Mouse (Mus musculus) liver, embryonic 15.5 days (tissue): Measurements from ENCODE around the gene Proca1. TPM values are rescaled to one million over a fixed set of nuclear protein-coding genes. Genes with fewer than 3 reads are reported as not detected.

Source experiments
- ATAC-seq: fragments of 200-750 bp; cut with Nextera tagmentation; 2 replicates; pipeline ENCODE4 v1.8.0; 2017; ENCODE audit warnings: moderate number of reproducible peaks, mild to moderate bottlenecking, moderate library complexity; ENCODE audit not compliant: insufficient read depth
- H3K27ac ChIP-seq: fragments of 300-500 bp; sonication (generic); replicated peaks from 2 replicates; pipeline ENCODE4 v1.5.1; 2015; ENCODE audit warnings: mild to moderate bottlenecking, inconsistent platforms
- H3K27me3 ChIP-seq: fragments of 300-500 bp; sonication (generic); 2 replicates; pipeline ENCODE4 v1.6.1; 2015; ENCODE audit warnings: mild to moderate bottlenecking, inconsistent platforms
- H3K36me3 ChIP-seq: fragments of 300-500 bp; sonication (generic); replicated peaks from 2 replicates; pipeline ENCODE4 v1.6.1; 2015; ENCODE audit warnings: moderate library complexity, mild to moderate bottlenecking, inconsistent platforms
- H3K4me1 ChIP-seq: fragments of 300-500 bp; sonication (generic); replicated peaks from 2 replicates; pipeline ENCODE4 v1.6.1; 2015; ENCODE audit warnings: inconsistent platforms
- H3K4me2 ChIP-seq: fragments of 300-500 bp; sonication (generic); 2 replicates; pipeline ENCODE4 v1.6.1; 2015; ENCODE audit warnings: moderate library complexity, mild to moderate bottlenecking, inconsistent platforms
- H3K4me3 ChIP-seq: fragments of 300-500 bp; sonication (generic); replicated peaks from 2 replicates; pipeline ENCODE4 v1.5.1; 2015; ENCODE audit warnings: mild to moderate bottlenecking, inconsistent platforms
- H3K9ac ChIP-seq: fragments of 300-500 bp; sonication (generic); 2 replicates; pipeline ENCODE4 v1.6.1; 2015; ENCODE audit warnings: moderate library complexity, mild to moderate bottlenecking, inconsistent platforms
- H3K9me3 ChIP-seq: fragments of 300-500 bp; sonication (generic); replicated peaks from 2 replicates; pipeline ENCODE4 v1.6.1; 2016; ENCODE audit warnings: inconsistent platforms
- WGBS: fragments of 180-500 bp; shearing (Covaris S2); methylation state at CpG from one replicate; pipeline ENCODE4 v1.1.7; 2015; ENCODE audit warnings: mixed read lengths; ENCODE audit not compliant: insufficient replicate concordance; 5-methylcytosine and 5-hydroxymethylcytosine counted together
- polyA plus RNA-seq: library from polyadenylated mRNA; unstranded; fragments of >200 nt; fragmentation: Nextera tagmentation; extraction: Ambion mirVana; gene quantifications from 2 replicates; pipeline ENCODE4 v1.2.1, GENCODE M21; 2015

Gene Proca1
- polyA plus RNA-seq, 1 experiment from 2014 or later: 0.24 TPM

DNA sequence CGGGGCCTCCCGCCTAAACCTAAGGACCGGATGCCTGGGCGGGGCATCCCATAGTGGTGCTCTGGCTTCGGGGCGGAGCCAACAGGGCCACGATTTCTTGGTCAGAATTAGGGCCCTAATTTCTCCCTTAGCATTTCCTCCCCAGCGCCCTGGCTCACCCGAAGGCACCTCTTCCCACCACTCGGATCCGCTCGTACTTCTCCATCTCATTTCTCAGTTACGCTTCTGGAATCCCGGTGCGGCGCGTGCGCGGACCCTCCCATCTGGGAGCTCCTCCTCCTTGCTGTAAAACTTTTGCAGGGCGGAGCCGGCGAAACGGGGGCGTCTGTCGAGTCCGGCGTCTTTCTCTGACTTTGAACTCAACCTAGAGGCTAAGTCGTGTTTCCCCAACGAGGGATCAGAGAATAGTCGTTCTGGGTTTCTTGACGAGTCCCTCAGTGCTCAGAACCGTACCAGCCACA is 16.8 kb upstream of the Proca1 start, which contains the start of the genes Nek8 and Tlcd1:
Nek8 (minus strand) TSS at position 274 of the 461 bp plus-strand sequence.
Tlcd1 (plus strand) TSS at position 310 of the 461 bp plus-strand sequence.
- Histone ChIP-seq H3K27ac (peak within 1 kb of the TSS; percentile 100), H3K4me3 (peak within 1 kb of the TSS; percentile 91), H3K36me3 (peaks cover 21% of the 10 kb centered on the region), H3K27me3 (no peaks in the 10 kb centered on the region), H3K4me2 (peak within 1 kb of the TSS; percentile 96), H3K4me1 (peaks cover 71% of the 10 kb centered on the region), H3K9me3 (no peaks in the 10 kb centered on the region), H3K9ac (peak within 1 kb of the TSS; percentile 96)
- ATAC-seq: peak; percentile 41
- WGBS: under 1% methylated on average over 32 of the region's 32 CpGs

- Histone ChIP-seq H3K4me3 (peak overlapping the region; percentile 91), H3K9ac (peak overlapping the region; percentile 96), H3K36me3 (peaks cover 26% of the 10 kb centered on the region), H3K4me1 (peaks cover 71% of the 10 kb centered on the region), H3K27me3 (no peaks in the 10 kb centered on the region), H3K4me2 (peak overlapping the region; percentile 96), H3K27ac (peak overlapping the region; percentile 100), H3K9me3 (no peaks in the 10 kb centered on the region)
- no peak for ATAC-seq
- 0% methylated on average over 23 of the region's 23 CpGs for WGBS
Measured at GRCm38 (mm10) chr11:78176905-78177331, 16.3 kb upstream of the Proca1 start.

DNA sequence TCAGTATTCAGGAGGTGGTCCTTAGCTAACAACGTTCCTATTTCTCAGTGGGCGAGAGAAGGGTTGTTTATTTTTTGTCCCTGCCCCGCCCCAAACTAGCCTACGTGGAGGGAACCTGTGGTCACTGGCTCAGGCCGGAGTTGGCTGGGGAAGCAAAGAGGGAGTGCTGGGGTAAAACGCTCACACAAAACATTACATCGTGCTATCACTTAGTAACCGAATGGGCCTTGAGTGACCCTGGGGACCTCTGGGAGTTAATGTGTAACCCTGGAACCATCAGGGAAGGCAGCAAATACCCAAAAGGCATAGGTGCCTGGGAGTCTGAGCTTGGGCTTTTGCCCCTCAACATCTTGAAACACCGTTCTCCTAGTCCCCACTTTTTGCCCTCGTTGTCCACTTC is 15.8 kb upstream of the Proca1 start:
- Histone ChIP-seq H3K4me3 (peak overlapping the region; percentile 91), H3K9me3 (no peaks in the 10 kb centered on the region), H3K4me2 (peak overlapping the region; percentile 96), H3K27ac (peak overlapping the region; percentile 100), H3K4me1 (peaks cover 71% of the 10 kb centered on the region), H3K36me3 (peaks cover 31% of the 10 kb centered on the region), H3K9ac (peak overlapping the region; percentile 96), H3K27me3 (no peaks in the 10 kb centered on the region)
- ATAC-seq: peak; percentile 33
- 0% methylated on average over 10 of the region's 10 CpGs for WGBS

DNA sequence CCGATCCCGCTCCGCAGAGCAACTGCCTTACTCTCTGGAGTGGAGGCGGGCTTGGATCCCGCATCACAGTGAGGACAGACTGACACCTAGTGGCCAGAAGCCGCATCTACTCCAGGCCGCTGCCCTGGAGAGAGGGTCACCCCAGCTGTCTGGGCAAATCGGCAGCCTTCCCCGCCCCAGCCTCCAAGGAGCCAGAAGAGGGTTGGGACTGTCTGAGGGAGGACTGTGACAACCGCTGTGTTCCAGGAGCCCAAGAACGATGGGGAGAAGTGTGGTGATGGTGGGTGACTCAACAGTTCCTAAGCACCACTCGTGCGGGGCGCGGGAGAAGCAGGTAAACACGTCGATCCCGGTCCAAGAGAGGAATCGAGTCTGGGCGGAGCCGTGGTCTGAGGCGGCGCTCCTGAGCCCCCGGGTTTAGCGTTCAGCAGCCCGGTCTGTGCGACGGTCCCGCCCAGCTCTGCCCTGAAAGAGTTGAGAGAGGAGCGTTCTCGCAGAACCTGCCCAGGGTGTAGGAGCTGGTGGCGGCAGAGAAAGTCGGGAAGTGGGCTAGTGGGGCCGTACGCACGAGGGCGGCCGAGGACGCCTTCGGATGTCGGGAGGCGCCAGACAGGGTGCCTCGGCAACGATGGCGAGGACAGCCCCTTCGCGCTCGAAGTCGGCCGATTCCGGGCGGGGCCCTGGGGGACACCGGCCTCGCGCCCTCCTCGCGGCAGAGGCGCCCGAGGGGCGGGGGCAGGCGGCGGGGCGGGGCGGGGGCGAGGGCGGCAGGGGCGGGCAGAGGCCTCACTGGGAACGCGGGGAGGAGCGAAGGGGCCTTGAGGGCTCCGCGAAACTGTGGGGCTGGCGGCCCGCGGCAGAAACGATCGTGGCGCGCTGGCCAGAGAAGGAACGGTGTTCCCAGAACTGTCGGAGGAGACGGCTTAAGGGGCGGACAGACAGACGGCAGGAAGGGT is 15.0 kb upstream of the Proca1 start:
- H3K9ac ChIP-seq: peak overlapping the region; percentile 96
- H3K9me3 ChIP-seq: no peaks in the 10 kb centered on the region
- peak overlapping the region; percentile 96 for H3K4me2 ChIP-seq
- peak overlapping the region; percentile 100 for H3K27ac ChIP-seq
- H3K4me3 ChIP-seq: peak overlapping the region; percentile 91
- peaks cover 31% of the 10 kb centered on the region for H3K36me3 ChIP-seq
- peaks cover 65% of the 10 kb centered on the region for H3K4me1 ChIP-seq
- no peaks in the 10 kb centered on the region for H3K27me3 ChIP-seq
- ATAC-seq: peak; percentile 81
- WGBS: under 1% methylated on average over 84 of the region's 84 CpGs

GRCm38 (mm10) chr11:78178859-78179437 is 14.2 kb upstream of the Proca1 start:
- Histone ChIP-seq H3K4me3 (peak overlapping the region; percentile 91), H3K4me2 (peak overlapping the region; percentile 96), H3K27me3 (no peaks in the 10 kb centered on the region), H3K27ac (peak overlapping the region; percentile 100), H3K9ac (peak overlapping the region; percentile 96), H3K36me3 (peaks cover 31% of the 10 kb centered on the region), H3K4me1 (peaks cover 67% of the 10 kb centered on the region), H3K9me3 (no peaks in the 10 kb centered on the region)
- no peak; the same call in 1 of the 2 replicates for ATAC-seq
- whole genome bisulfite sequencing: under 1% methylated on average over 29 of the region's 29 CpGs

GRCm38 (mm10) chr11:78179438-78179999 is 13.7 kb upstream of the Proca1 start:
- peaks cover 31% of the 10 kb centered on the region for H3K36me3 ChIP-seq
- WGBS: 12% methylated on average over 8 of the region's 8 CpGs
- no peak for ATAC-seq
- H3K4me2 ChIP-seq: peak overlapping the region; percentile 96
- peak overlapping the region; percentile 100 for H3K27ac ChIP-seq
- H3K4me1 ChIP-seq: peaks cover 67% of the 10 kb centered on the region
- H3K27me3 ChIP-seq: no peaks in the 10 kb centered on the region
- H3K9ac ChIP-seq: peak overlapping the region; percentile 96
- H3K9me3 ChIP-seq: no peaks in the 10 kb centered on the region
- peak overlapping the region; percentile 91 for H3K4me3 ChIP-seq

DNA sequence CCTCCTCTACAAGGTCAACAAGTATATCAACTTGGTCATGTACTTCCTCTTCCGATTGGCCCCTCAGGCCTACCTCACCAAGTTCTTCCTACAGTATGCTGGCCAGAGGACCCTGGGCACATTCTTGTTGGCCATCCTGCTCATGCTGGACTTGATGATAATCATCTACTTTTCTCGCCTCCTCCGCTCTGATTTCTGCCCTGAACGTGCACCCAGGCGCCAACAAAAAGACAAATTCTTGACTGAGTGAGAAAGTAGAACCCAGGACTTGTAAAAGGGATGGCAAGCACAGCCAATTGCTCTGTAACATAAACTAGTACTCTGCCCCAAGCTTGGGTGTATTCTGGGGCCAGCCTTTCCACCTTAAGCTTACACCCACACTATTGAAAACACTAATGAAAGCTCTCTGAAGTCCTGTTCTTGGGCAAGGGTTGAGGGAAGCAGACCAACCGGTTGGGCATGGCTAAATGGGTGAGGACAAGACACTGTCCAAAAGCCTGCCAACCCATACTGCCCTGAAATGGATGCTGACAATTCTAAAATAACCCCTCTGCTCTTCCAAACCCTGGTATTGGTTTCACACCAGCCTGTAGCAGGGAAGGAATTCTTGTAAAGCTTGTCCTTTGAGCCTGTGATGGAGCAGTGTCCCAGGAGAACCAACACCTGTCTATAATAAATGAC is 13.0 kb upstream of the Proca1 start:
- peak overlapping the region; percentile 96 for H3K9ac ChIP-seq
- peaks cover 62% of the 10 kb centered on the region for H3K4me1 ChIP-seq
- peak overlapping the region; percentile 100 for H3K27ac ChIP-seq
- H3K4me2 ChIP-seq: peak overlapping the region; percentile 96
- peak overlapping the region; percentile 91 for H3K4me3 ChIP-seq
- no peaks in the 10 kb centered on the region for H3K27me3 ChIP-seq
- ATAC-seq: no peak
- peaks cover 31% of the 10 kb centered on the region for H3K36me3 ChIP-seq
- no peaks in the 10 kb centered on the region for H3K9me3 ChIP-seq
- 38% methylated on average over 6 of the region's 6 CpGs for WGBS

GRCm38 (mm10) chr11:78181830-78182357 is 11.3 kb upstream of the Proca1 start:
- peak overlapping the region; percentile 91 for H3K4me3 ChIP-seq
- no peaks in the 10 kb centered on the region for H3K9me3 ChIP-seq
- H3K4me2 ChIP-seq: peak overlapping the region; percentile 96
- 29% methylated on average over 2 of the region's 2 CpGs for WGBS
- H3K27ac ChIP-seq: peak overlapping the region; percentile 89
- H3K4me1 ChIP-seq: peaks cover 53% of the 10 kb centered on the region
- no peak for ATAC-seq
- H3K27me3 ChIP-seq: peaks cover 14% of the 10 kb centered on the region
- H3K36me3 ChIP-seq: peaks cover 31% of the 10 kb centered on the region
- peak overlapping the region; percentile 84 for H3K9ac ChIP-seq

DNA sequence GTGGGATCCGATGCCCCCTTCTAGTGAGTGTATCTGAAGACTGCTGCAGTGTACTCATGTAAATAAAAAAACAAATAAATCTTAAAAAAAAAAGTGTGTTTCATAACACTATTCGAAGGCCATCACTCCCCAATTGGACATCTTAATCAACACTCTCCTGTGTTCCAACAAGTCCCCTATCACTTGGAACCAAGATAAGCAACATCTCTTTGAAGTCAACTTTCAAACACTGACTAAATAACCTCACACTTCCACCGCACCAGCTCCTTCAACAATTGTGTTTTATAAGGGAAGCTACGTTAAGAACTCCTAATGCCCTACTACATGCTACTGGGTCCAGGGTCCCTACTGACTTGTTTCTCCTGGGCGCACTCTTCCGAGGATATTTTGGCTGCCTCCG is 10.7 kb upstream of the Proca1 start:
- ATAC-seq: no peak
- H3K27ac ChIP-seq: peak overlapping the region; percentile 89
- peaks cover 31% of the 10 kb centered on the region for H3K36me3 ChIP-seq
- peak overlapping the region; percentile 84 for H3K9ac ChIP-seq
- 2% methylated on average over 7 of the region's 7 CpGs for WGBS
- H3K9me3 ChIP-seq: no peaks in the 10 kb centered on the region
- H3K4me1 ChIP-seq: peaks cover 50% of the 10 kb centered on the region
- peaks cover 19% of the 10 kb centered on the region for H3K27me3 ChIP-seq
- peak overlapping the region; percentile 91 for H3K4me3 ChIP-seq
- peak overlapping the region; percentile 96 for H3K4me2 ChIP-seq
